Mouse (Mus musculus) megakaryocyte, embryonic 14.5 days (primary cell): ENCODE data around the gene Ltbr. TPM values are rescaled to one million over a fixed set of nuclear protein-coding genes. Genes with fewer than 3 reads are reported as not detected.

Source experiments
- H3K27me3 ChIP-seq: replicated peaks from 2 replicates; pipeline ENCODE3; 2012; ENCODE audit warnings: inconsistent platforms
- H3K36me3 ChIP-seq: replicated peaks from 2 replicates; pipeline ENCODE3; 2012; ENCODE audit warnings: low read length, inconsistent platforms, mixed read lengths
- H3K4me1 ChIP-seq: 2 replicates; pipeline ENCODE4 v1.6.1; 2012; ENCODE audit warnings: inconsistent platforms
- H3K4me3 ChIP-seq: replicated peaks from 2 replicates; pipeline ENCODE3; 2012; ENCODE audit warnings: moderate library complexity, mild to moderate bottlenecking, inconsistent platforms
- H3K9me3 ChIP-seq: 2 replicates; pipeline ENCODE4 v1.6.1; 2012; ENCODE audit warnings: inconsistent platforms
- FLI1 ChIP-seq: IDR thresholded peaks from 2 replicates; pipeline ENCODE4 v1.6.1; 2012; ENCODE audit warnings: low read length, inconsistent platforms, mixed read lengths
- GATA1 ChIP-seq: IDR thresholded peaks from 3 replicates; pipeline ENCODE4 v1.6.1; 2012; ENCODE audit warnings: mixed read lengths, low read length, inconsistent platforms, borderline replicate concordance
- polyA plus RNA-seq: library from polyadenylated mRNA; stranded (reverse); fragments of >175 nt; gene quantifications from 2 replicates; pipeline ENCODE4 v1.2.3, GENCODE M21; 2012; ENCODE audit warnings: low replicate concordance; ENCODE audit not compliant: insufficient read depth

Gene Ltbr
- polyA plus RNA-seq, 1 experiment, result 48.8 TPM

DNA sequence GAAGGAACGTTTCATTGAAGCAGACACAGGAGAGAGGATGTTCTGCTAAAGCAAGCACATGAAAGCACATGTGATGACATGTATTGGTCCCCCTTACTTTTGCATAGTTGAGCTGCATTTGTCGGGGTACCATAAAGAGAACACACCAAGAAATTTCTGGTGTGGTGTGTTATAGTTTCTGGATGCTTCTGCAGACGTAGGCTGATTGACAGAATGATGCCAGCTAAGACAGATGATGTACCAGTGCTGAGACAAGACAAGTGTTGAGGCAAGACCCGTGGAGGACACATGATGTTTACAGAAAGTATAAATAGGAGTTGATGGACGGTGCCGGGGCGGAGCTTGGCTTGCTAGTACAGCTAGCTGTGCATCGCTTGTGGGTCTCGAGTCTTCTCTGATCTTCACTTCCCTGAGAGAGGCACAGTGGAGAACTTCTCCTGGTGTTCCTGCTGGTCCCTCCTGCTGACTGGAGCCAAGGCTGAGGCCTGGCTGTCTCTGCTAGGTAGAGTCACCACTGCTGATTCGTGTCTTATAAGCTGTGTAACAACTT lies 53.6 kb downstream of the Ltbr start:
- TF ChIP-seq FLI1 (no peak), GATA1 (no peak)
- Histone ChIP-seq H3K4me3 (no peak overlapping the region), H3K36me3 (no peaks in the 10 kb centered on the region), H3K9me3 (peaks cover 13% of the 10 kb centered on the region), H3K27me3 (no peaks in the 10 kb centered on the region), H3K4me1 (peaks cover 11% of the 10 kb centered on the region; the same call in 1 of the 2 replicates)

Other genes with a start within 250 kb of the Ltbr start
- 0.62 TPM in 1 of 2 replicates, not detected in the other for gene Lpar5, start 246.0 kb downstream of the Ltbr start, polyA plus RNA-seq
- 41.8 and 90.6 TPM in 2 replicates for gene Chd4, start 217.9 kb downstream of the Ltbr start, polyA plus RNA-seq
- gene Nop2, start 182.0 kb downstream of the Ltbr start, polyA plus RNA-seq, result 18.4 and 24.5 TPM in 2 replicates
- gene Iffo1, start 168.6 kb downstream of the Ltbr start, polyA plus RNA-seq, result 20.6 and 36.4 TPM in 2 replicates
- gene Gapdh, start 147.4 kb downstream of the Ltbr start, polyA plus RNA-seq, result 5,967 and 19,384 TPM in 2 replicates
- 92.0 and 141 TPM in 2 replicates for gene Ncapd2, start 122.2 kb downstream of the Ltbr start, polyA plus RNA-seq
- 68.3 and 124 TPM in 2 replicates for gene Mrpl51, start 122.1 kb downstream of the Ltbr start, polyA plus RNA-seq
- 1.4 and 1.9 TPM in 2 replicates for gene Vamp1, start 98.3 kb downstream of the Ltbr start, polyA plus RNA-seq
- gene Tapbpl, start 82.0 kb downstream of the Ltbr start, polyA plus RNA-seq, result 4.5 and 6.0 TPM in 2 replicates
- gene Cd27, start 76.9 kb downstream of the Ltbr start, polyA plus RNA-seq, result 1.3 TPM in 1 of 2 replicates, not detected in the other
- not detected in 2 replicates for gene Tuba3a, start 27.8 kb downstream of the Ltbr start, polyA plus RNA-seq
- 0.39 TPM in 1 of 2 replicates, not detected in the other for gene Scnn1a, start 6.8 kb upstream of the Ltbr start, polyA plus RNA-seq
- gene Tnfrsf1a, start 35.5 kb upstream of the Ltbr start, polyA plus RNA-seq, result 10.1 and 63.6 TPM in 2 replicates
- gene Plekhg6, start 66.9 kb upstream of the Ltbr start, polyA plus RNA-seq, result 0.39 TPM in 1 of 2 replicates, not detected in the other
- gene Cd9, start 180.9 kb upstream of the Ltbr start, polyA plus RNA-seq, result 24.2 and 52.6 TPM in 2 replicates
- gene Vwf, start 232.9 kb upstream of the Ltbr start, polyA plus RNA-seq, result 331 and 373 TPM in 2 replicates